Mouse (Mus musculus) liver, embryonic 12.5 days (tissue): ENCODE results near the gene Tbc1d4. TPM values are rescaled to one million over a fixed set of nuclear protein-coding genes. Genes with fewer than 3 reads are reported as not detected.

Experiments used
- ATAC-seq: fragments of 200-750 bp; cut with Nextera tagmentation; 2 replicates; pipeline ENCODE4 v1.8.0; 2017; ENCODE audit warnings: moderate number of reproducible peaks, mild to moderate bottlenecking, moderate library complexity
- H3K27ac ChIP-seq: fragments of 300-500 bp; sonication (generic); 2 replicates; pipeline ENCODE4 v1.5.1; 2016; ENCODE audit warnings: mild to moderate bottlenecking
- H3K27me3 ChIP-seq: fragments of 300-500 bp; sonication (generic); replicated peaks from 2 replicates; pipeline ENCODE4 v1.6.1; 2016; ENCODE audit warnings: mild to moderate bottlenecking, moderate library complexity
- H3K36me3 ChIP-seq: fragments of 300-500 bp; sonication (generic); 2 replicates; pipeline ENCODE4 v1.6.1; 2016; ENCODE audit warnings: mild to moderate bottlenecking, moderate library complexity
- H3K4me1 ChIP-seq: fragments of 300-500 bp; sonication (generic); 2 replicates; pipeline ENCODE4 v1.6.1; 2016
- H3K4me2 ChIP-seq: fragments of 300-500 bp; sonication (generic); 2 replicates; pipeline ENCODE4 v1.6.1; 2016; ENCODE audit warnings: mild to moderate bottlenecking, moderate library complexity
- H3K4me3 ChIP-seq: fragments of 300-500 bp; sonication (generic); 2 replicates; pipeline ENCODE4 v1.5.1; 2016; ENCODE audit warnings: mild to moderate bottlenecking, moderate library complexity
- H3K9ac ChIP-seq: fragments of 300-500 bp; sonication (generic); 2 replicates; pipeline ENCODE4 v1.6.1; 2016; ENCODE audit warnings: mild to moderate bottlenecking, moderate library complexity
- H3K9me3 ChIP-seq: fragments of 300-500 bp; sonication (generic); replicated peaks from 2 replicates; pipeline ENCODE4 v1.6.1; 2016; ENCODE audit warnings: mild to moderate bottlenecking, moderate library complexity
- WGBS: fragments of 180-500 bp; shearing (Covaris S2); methylation state at CpG from one replicate; pipeline ENCODE4 v1.1.7; 2016; ENCODE audit not compliant: insufficient replicate concordance; 5-methylcytosine and 5-hydroxymethylcytosine counted together
- polyA plus RNA-seq: library from polyadenylated mRNA; unstranded; fragments of >200 nt; fragmentation: Nextera tagmentation; extraction: Ambion mirVana; gene quantifications from 2 replicates; pipeline ENCODE4 v1.2.1, GENCODE M21; 2016

Gene Tbc1d4
- polyA plus RNA-seq, 1 experiment from 2014 or later: 3.9 TPM

DNA sequence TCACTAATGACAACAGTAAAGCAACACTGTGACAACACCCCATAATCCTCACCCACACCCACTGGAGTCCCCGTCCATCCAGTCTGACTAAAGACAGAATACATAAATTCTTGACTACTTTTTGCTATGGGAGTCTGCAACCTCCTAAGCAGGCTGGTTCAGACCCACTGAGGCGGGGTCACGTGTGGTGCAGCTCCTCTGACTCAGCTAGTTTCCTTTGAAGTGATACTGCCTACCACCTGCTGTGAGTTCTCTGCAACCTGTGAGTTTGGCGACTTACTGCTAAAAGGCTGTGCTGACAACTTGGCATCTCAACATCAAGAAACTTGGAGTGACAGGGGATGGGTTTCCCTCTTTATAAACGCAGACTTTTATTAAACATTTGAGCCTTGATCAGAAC, 163.8 kb downstream of the Tbc1d4 start:
- no peak for ATAC-seq

GRCm38 (mm10) chr14:101437925-101438324, 171.1 kb downstream of the Tbc1d4 start:
- no peak overlapping the region for H3K4me3 ChIP-seq
- H3K9ac ChIP-seq: no peak overlapping the region
- 78% methylated on average over 3 of the region's 3 CpGs for WGBS
- no peaks in the 10 kb centered on the region for H3K27me3 ChIP-seq
- H3K27ac ChIP-seq: no peak overlapping the region
- no peak for ATAC-seq
- no peaks in the 10 kb centered on the region for H3K36me3 ChIP-seq
- H3K4me1 ChIP-seq: no peaks in the 10 kb centered on the region
- no peaks in the 10 kb centered on the region for H3K9me3 ChIP-seq
- no peak overlapping the region for H3K4me2 ChIP-seq

More for the DNA sequence above, 163.8 kb downstream of the Tbc1d4 start:
- Histone ChIP-seq H3K9me3 (no peaks in the 10 kb centered on the region), H3K4me2 (no peak overlapping the region), H3K27me3 (no peaks in the 10 kb centered on the region), H3K27ac (no peak overlapping the region), H3K4me1 (no peaks in the 10 kb centered on the region), H3K36me3 (no peaks in the 10 kb centered on the region), H3K4me3 (no peak overlapping the region), H3K9ac (no peak overlapping the region)
- WGBS: 55% methylated on average over 5 of the region's 5 CpGs

GRCm38 (mm10) chr14:101430536-101430935, 178.5 kb downstream of the Tbc1d4 start:
- Histone ChIP-seq H3K4me1 (no peaks in the 10 kb centered on the region), H3K4me2 (no peak overlapping the region), H3K36me3 (no peaks in the 10 kb centered on the region), H3K27ac (no peak overlapping the region), H3K9me3 (no peaks in the 10 kb centered on the region), H3K4me3 (no peak overlapping the region), H3K27me3 (no peaks in the 10 kb centered on the region), H3K9ac (no peak overlapping the region)
- WGBS: 68% methylated on average over 5 of the region's 5 CpGs
- ATAC-seq: no peak

- ATAC-seq: no peak
- H3K36me3 ChIP-seq: no peaks in the 10 kb centered on the region
- 37% methylated on average over 3 of the region's 3 CpGs for WGBS
- H3K27ac ChIP-seq: no peak overlapping the region
- no peak overlapping the region for H3K9ac ChIP-seq
- H3K27me3 ChIP-seq: no peaks in the 10 kb centered on the region
- no peaks in the 10 kb centered on the region for H3K4me1 ChIP-seq
- no peak overlapping the region for H3K4me2 ChIP-seq
- H3K9me3 ChIP-seq: no peaks in the 10 kb centered on the region
- no peak overlapping the region for H3K4me3 ChIP-seq
These were observed 180.0 kb downstream of the Tbc1d4 start for GRCm38 (mm10) chr14:101428805-101429516.

DNA sequence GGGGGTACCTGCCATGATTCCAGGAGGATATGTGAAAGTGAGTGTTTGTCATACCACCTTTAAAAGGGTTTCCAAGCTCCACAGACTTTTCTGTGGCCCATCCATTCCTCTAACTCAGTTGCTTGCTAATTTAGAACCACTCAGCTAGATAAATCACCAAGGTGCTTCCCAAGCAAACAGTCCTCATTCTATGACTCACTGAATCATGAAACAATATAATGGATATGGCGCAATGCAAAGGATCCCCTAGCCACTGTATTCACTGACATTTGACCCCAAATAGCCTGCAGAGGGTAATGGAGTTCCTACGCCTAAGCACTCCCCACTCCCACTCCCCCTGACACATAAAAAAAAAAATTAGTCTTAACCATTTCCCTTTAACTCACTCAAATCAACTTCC, 191.3 kb downstream of the Tbc1d4 start:
- ATAC-seq: no peak
- Histone ChIP-seq H3K4me2 (no peak overlapping the region), H3K9ac (no peak overlapping the region), H3K27me3 (no peaks in the 10 kb centered on the region), H3K9me3 (no peaks in the 10 kb centered on the region), H3K27ac (no peak overlapping the region), H3K36me3 (no peaks in the 10 kb centered on the region), H3K4me1 (no peaks in the 10 kb centered on the region), H3K4me3 (no peak overlapping the region)
- WGBS: 71% methylated on average over 2 of the region's 2 CpGs

Other genes with a start within 250 kb of the Tbc1d4 start
- gene Commd6, start 31.5 kb upstream of the Tbc1d4 start, polyA plus RNA-seq: 61.9 and 64.2 TPM in 2 replicates
- 108 and 119 TPM in 2 replicates for gene Uchl3, start 44.8 kb upstream of the Tbc1d4 start, polyA plus RNA-seq
- gene Gm9922, start 120.6 kb upstream of the Tbc1d4 start, polyA plus RNA-seq: not detected in 2 replicates
- gene Lmo7, start 120.8 kb upstream of the Tbc1d4 start, polyA plus RNA-seq: 3.1 and 3.3 TPM in 2 replicates